ENCODE assay signal across 20 mouse cellular contexts in genomic region chr10:20847287-20847686, GRCm38 (mm10).
"Had no signal": no experiment of that assay in that cellular context is flagged by ENCODE, and none has a peak within 500 bp of the region (broad histone marks: within the 10 kb centered on the region; RNA-seq: fewer than 3 reads in every experiment).

No protein-coding gene starts in this region.

- H3K4me2 ChIP-seq: limb, embryonic 12.5 days; limb, embryonic 15.5 days; liver, embryonic 11.5 days; lung, embryonic 14.5 days; midbrain, embryonic 12.5 days; neural tube, embryonic 13.5 days; stomach, embryonic 15.5 days had no signal

- H3K9me3 ChIP-seq: limb, embryonic 12.5 days; limb, embryonic 15.5 days; midbrain, embryonic 12.5 days; neural tube, embryonic 13.5 days; stomach, embryonic 15.5 days had no signal

- H3K9ac ChIP-seq: limb, embryonic 12.5 days; limb, embryonic 15.5 days; liver, embryonic 14.5 days; liver, postnatal 0 days; lung, embryonic 14.5 days; midbrain, embryonic 12.5 days; neural tube, embryonic 13.5 days; stomach, embryonic 15.5 days had no signal

- H3K4me3 ChIP-seq: left cerebral cortex, adult 2 months; limb, embryonic 12.5 days; limb, embryonic 15.5 days; midbrain, embryonic 12.5 days; myocyte; neural tube, embryonic 13.5 days; stomach, embryonic 15.5 days had no signal

- H3K27ac ChIP-seq: left cerebral cortex, adult 2 months; limb, embryonic 12.5 days; limb, embryonic 15.5 days; liver, embryonic 14.5 days; macrophage; midbrain, embryonic 12.5 days; neural tube, embryonic 13.5 days; stomach, embryonic 15.5 days had no signal

- H3K27me3 ChIP-seq: limb, embryonic 12.5 days; limb, embryonic 15.5 days; midbrain, embryonic 12.5 days; neural tube, embryonic 13.5 days; stomach, embryonic 15.5 days had no signal

- H3K4me1 ChIP-seq: neural tube, embryonic 13.5 days; stomach, embryonic 15.5 days had no signal

- ATAC-seq: intestine, postnatal 0 days; liver, postnatal 0 days; lung, postnatal 0 days; midbrain, embryonic 16.5 days had no signal

- H3K36me3 ChIP-seq: limb, embryonic 12.5 days; limb, embryonic 15.5 days; midbrain, embryonic 12.5 days; neural tube, embryonic 13.5 days; stomach, embryonic 15.5 days had no signal

- DNase-seq: layer of hippocampus, postnatal 36 days; left cerebral cortex, postnatal 4 days; liver, postnatal 0 days; lung, embryonic 14.5 days; right cerebral cortex, postnatal 25 days; spleen, adult 18-20 months; thymus, postnatal 25 days had no signal
